9 mouse cellular contexts compared by ENCODE assay signal in the genomic region with DNA sequence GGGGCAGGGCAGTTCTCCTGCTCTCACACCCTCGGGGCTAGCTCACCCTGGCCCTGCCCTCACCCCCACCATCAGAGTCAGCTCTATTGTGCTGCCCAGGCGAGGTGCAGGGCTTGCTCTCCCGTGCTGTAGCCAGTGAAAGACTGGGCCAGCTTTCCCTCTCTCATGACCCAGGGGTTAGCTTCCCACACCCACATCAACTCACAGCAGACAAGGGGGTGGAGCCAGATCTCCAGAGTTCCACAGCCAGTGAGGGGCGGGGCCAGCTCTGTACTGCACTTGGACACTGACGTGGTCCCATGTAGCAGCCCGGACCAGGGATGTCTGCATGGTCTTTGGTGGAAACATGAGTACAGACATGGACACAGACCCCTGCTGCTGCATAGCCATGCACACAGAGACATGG. TPM values are rescaled to one million over a fixed set of nuclear protein-coding genes. Genes with fewer than 3 reads are reported as not detected.
DNase-seq lines count a peak whose midpoint lies in the region; ATAC-seq and TF ChIP-seq lines count a peak whose summit lies in the region.
"Had no signal": no experiment of that assay in that cellular context is flagged by ENCODE, and none has a peak within 500 bp of the region (broad histone marks: within the 10 kb centered on the region; RNA-seq: fewer than 3 reads in every experiment).

No protein-coding gene starts in this region.

- H3K27ac ChIP-seq in heart, postnatal 0 days (ENCODE audit: low read depth) = no peak overlapping the region
- no peak overlapping the region for H3K27ac ChIP-seq in limb, embryonic 12.5 days
- H3K27ac ChIP-seq in neural tube, embryonic 12.5 days = no peak overlapping the region
- H3K27ac ChIP-seq: macrophage had no signal

- peak; percentile 54 for DNase-seq in 3T3-L1 (ENCODE audit: low read depth, low spot score)
- no peak for DNase-seq in heart, postnatal 0 days (ENCODE audit: low spot score)
- no peak for DNase-seq in spleen, postnatal 4 days (ENCODE audit: low spot score in 2 of 2)
- no peak for DNase-seq in right cerebral cortex, postnatal 10 days (ENCODE audit: low spot score in 2 of 2)
- no peak for DNase-seq in layer of hippocampus, postnatal 14 days (ENCODE audit: low spot score in 2 of 2)

- no peaks in the 10 kb centered on the region for H3K36me3 ChIP-seq in heart, postnatal 0 days (replicated peaks; ENCODE audit: control insufficient read depth, insufficient read depth, low read length)
- no peaks in the 10 kb centered on the region for H3K36me3 ChIP-seq in limb, embryonic 12.5 days
- no peaks in the 10 kb centered on the region for H3K36me3 ChIP-seq in neural tube, embryonic 12.5 days

- TF ChIP-seq CTCF in heart, postnatal 0 days (IDR thresholded peaks at IDR 0.05; ENCODE audit: low read depth) = no peak

- ATAC-seq in common myeloid progenitor, adult 5-6 weeks (replicated peaks; ENCODE audit: low read depth, poor library complexity, severe bottlenecking) = peak; percentile 70
- ATAC-seq in heart, postnatal 0 days (ENCODE audit: insufficient read depth, low read depth) = peak; percentile 72
- 0 out of 2 replicates have a peak, but pooled peaks have one; percentile 67 for ATAC-seq in limb, embryonic 12.5 days (ENCODE audit: insufficient number of reproducible peaks, insufficient read depth, low FRiP score, low TSS enrichment, low read depth)
- 0 out of 2 replicates have a peak, but pooled peaks have one; percentile 37 for ATAC-seq in neural tube, embryonic 12.5 days (ENCODE audit: low FRiP score, low read depth)

- peaks cover 10% of the 10 kb centered on the region for H3K4me1 ChIP-seq in heart, postnatal 0 days (ENCODE audit: control insufficient read depth, insufficient read depth)
- H3K4me1 ChIP-seq in limb, embryonic 12.5 days (replicated peaks) = peaks cover 17% of the 10 kb centered on the region
- H3K4me1 ChIP-seq in neural tube, embryonic 12.5 days = peaks cover 4% of the 10 kb centered on the region

- H3K9ac ChIP-seq in heart, postnatal 0 days (replicated peaks; ENCODE audit: low read depth, low read length) = no peak overlapping the region
- H3K9ac ChIP-seq in limb, embryonic 12.5 days (replicated peaks) = 0 out of 2 replicates have a peak overlapping the region, but pooled peaks have one; percentile 37
- no peak overlapping the region for H3K9ac ChIP-seq in neural tube, embryonic 12.5 days

- WGBS in heart, postnatal 0 days = 22% methylated on average over 6 of the region's 6 CpGs
- WGBS in limb, embryonic 12.5 days = 26% methylated on average over 6 of the region's 6 CpGs
- 19% methylated on average over 6 of the region's 6 CpGs for WGBS in neural tube, embryonic 12.5 days

- no peak overlapping the region for H3K4me2 ChIP-seq in heart, postnatal 0 days (ENCODE audit: low read depth, low read length)
- H3K4me2 ChIP-seq in limb, embryonic 12.5 days = no peak overlapping the region
- peak overlapping the region; percentile 12; the same call in 1 of the 2 replicates for H3K4me2 ChIP-seq in neural tube, embryonic 12.5 days (replicated peaks)

- H3K9me3 ChIP-seq in heart, postnatal 0 days (replicated peaks; ENCODE audit: control insufficient read depth, low read length) = no peaks in the 10 kb centered on the region
- H3K9me3 ChIP-seq in limb, embryonic 12.5 days = no peaks in the 10 kb centered on the region
- no peaks in the 10 kb centered on the region for H3K9me3 ChIP-seq in neural tube, embryonic 12.5 days

- TF ChIP-seq EP300 in heart, postnatal 0 days (IDR thresholded peaks at IDR 0.05; ENCODE audit: low read depth) = no peak

- H3K4me3 ChIP-seq in heart, postnatal 0 days (ENCODE audit: low read depth, low read length) = no peak overlapping the region
- no peak overlapping the region for H3K4me3 ChIP-seq in limb, embryonic 12.5 days (replicated peaks)
- H3K4me3 ChIP-seq in neural tube, embryonic 12.5 days = no peak overlapping the region

- H3K27me3 ChIP-seq in heart, postnatal 0 days (ENCODE audit: control insufficient read depth, insufficient read depth, low read length) = no peaks in the 10 kb centered on the region
- no peaks in the 10 kb centered on the region for H3K27me3 ChIP-seq in limb, embryonic 12.5 days
- no peaks in the 10 kb centered on the region for H3K27me3 ChIP-seq in neural tube, embryonic 12.5 days (replicated peaks)

RNA-seq across cellular contexts. Expression of a gene that starts 33.4 kb away (rescaled TPM):
- total RNA-seq in common myeloid progenitor, adult 5-6 weeks (2017) = 0.87 and 0.96 TPM in 2 replicates
- 2.7 and 5.0 TPM in 2 replicates for total RNA-seq in heart, postnatal 0 days (2014; rRNA removed; ENCODE audit: low replicate concordance)
- 1.2 and 1.3 TPM in 2 replicates for polyA plus RNA-seq in heart, postnatal 0 days (2015; fragmentation: Nextera tagmentation; extraction: Ambion mirVana)
- 0.96 and 1.4 TPM in 2 replicates for polyA plus RNA-seq in limb, embryonic 12.5 days (2016; fragmentation: Nextera tagmentation; extraction: Ambion mirVana)
- 2.8 and 3.4 TPM in 2 replicates for polyA plus RNA-seq in neural tube, embryonic 12.5 days (2016; fragmentation: Nextera tagmentation; extraction: Ambion mirVana)
- total RNA-seq in layer of hippocampus, postnatal 14 days (2021) = 1 to 10 TPM; 3.0 to 4.6 TPM
- polyA plus RNA-seq: macrophage had no signal
